Mouse (Mus musculus) erythroblast, embryonic 14.5 days (primary cell): Measurements from ENCODE around the gene Tenm2.

Source experiments
- GATA1 ChIP-seq: IDR thresholded peaks from 2 replicates; pipeline ENCODE4 v1.6.1; 2012; ENCODE audit warnings: low read length, inconsistent platforms, mixed read lengths
- TAL1 ChIP-seq: IDR thresholded peaks from 3 replicates; pipeline ENCODE4 v1.6.1; 2012; ENCODE audit warnings: low read length, inconsistent platforms, mixed read lengths

DNA sequence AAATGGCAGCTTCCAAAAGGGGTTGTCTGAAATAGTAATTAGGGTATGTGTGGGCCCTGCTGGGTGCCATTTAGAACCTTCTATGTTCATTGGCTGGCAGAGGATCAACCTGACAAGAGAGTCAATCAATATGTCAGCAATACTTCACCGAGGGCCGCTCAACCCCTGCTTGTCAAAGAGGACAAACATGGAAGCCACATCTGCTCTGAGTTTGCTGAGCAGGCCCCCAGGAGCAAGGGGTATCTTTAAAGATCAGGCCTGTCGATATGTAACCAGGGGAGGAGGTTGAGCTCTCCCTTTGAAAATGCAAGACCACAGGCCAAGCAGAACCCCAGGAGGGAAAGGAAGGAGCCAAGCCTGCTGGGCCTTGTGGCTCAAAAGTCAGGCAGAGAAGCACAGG lies 1009.7 kb downstream of the Tenm2 start:
- no peak for TF ChIP-seq GATA1
- no peak for TF ChIP-seq TAL1
